Mouse (Mus musculus): ENCODE data around the gene Rassf8.
A peak's percentile ranks its signal among the peaks of the same experiment; 100 is the strongest.

The Rassf8 gene

GRCm38 (mm10) chr6:145862739-145863064 is 116.2 kb downstream of the Rassf8 start:
- DNase-seq, result no peak

- peak; percentile 64 for DNase-seq
Observed at GRCm38 (mm10) chr6:145863065-145863971, 116.8 kb downstream of the Rassf8 start.

GRCm38 (mm10) chr6:145864171-145864570 is 117.6 kb downstream of the Rassf8 start:
- no peak for DNase-seq

GRCm38 (mm10) chr6:145865289-145865885 is 118.8 kb downstream of the Rassf8 start, which contains the start of gene Bhlhe41:
Bhlhe41 (minus strand) TSS chr6:145865558.
- peak; percentile 79 for DNase-seq

DNA sequence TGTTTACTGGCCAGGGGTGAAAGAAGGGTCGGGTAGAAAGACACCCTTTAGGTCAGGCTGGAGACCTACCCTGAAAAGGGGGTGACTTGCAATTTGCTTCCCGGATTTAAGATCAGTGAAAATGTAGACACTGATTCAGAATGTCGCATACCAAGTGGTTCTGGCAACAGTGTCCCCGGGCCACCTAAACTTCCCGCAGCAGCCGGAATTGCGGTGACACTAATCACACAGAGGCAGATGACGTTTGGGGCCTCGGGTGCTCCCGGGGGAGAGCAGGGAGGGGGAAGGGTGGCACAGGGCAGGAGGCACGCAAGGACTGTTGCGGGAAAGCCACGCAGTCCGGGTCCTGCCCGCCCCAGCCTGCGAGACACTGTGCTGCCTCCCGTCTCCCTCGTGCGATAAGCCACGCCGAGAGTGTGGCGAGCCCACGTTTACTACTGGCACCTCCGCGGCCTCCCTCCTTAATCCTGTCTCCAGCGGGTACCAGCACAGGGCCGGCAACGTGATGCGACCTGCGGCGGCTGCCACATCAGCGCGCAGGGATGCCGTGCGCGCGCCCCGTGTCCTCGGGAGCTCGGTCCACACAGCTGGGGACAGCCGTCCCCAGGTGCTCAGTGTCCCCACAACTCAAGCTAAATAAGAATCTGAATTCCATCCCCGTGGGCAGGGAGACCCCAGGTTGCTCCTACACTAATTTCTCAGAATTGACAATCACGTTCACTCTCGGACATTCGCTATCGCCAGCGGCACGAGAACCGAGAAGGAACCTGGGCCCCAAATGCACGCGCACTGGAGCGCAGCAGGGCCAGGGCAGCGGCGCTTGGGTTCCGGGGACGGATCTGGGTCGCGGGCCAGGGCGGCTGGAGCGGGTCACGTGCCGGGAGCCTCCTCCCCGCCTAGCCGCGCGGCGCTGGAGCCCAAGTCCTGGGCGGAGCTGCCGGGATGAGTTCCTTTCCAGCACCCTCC is 119.6 kb downstream of the Rassf8 start:
- DNase-seq, result peak; percentile 93

GRCm38 (mm10) chr6:145867111-145867510 is 120.6 kb downstream of the Rassf8 start:
- DNase-seq, result no peak

Data from lung, postnatal 10 days (tissue).